Mouse (Mus musculus) Patski (cell line): ENCODE measurements around the gene Cma2. TPM values are rescaled to one million over a fixed set of nuclear protein-coding genes. Genes with fewer than 3 reads are reported as not detected.
"Not testable (repeated sequence)": the region's sequence is repeated elsewhere in the genome, so short reads cannot be mapped to it uniquely, and the experiment has no call there.

Experiments
- ATAC-seq: fragments of 100-300 bp; one replicate; pipeline ENCODE4 v1.8.0; 2021
- CTCF ChIA-PET: fragments of 350-600 bp; sonication (Branson Sonifier 250); formaldehyde crosslinking; loops from one replicate; lab custom pipeline; 2022; ENCODE audit warnings: inconsistent platforms; lab: Charles Lee
- POLR2A ChIA-PET: fragments of 350-600 bp; sonication (Branson Sonifier 250); formaldehyde crosslinking; loops from one replicate; lab custom pipeline; 2022; ENCODE audit warnings: antibody characterized with exemption, inconsistent platforms; lab: Charles Lee
- DNase-seq: peaks from one replicate; pipeline ENCODE4 v3.0.0-alpha.2; 2011; ENCODE audit warnings: low read depth, low spot score
- H3K27me3 ChIP-seq: fragments of 371-371 bp; one replicate; pipeline ENCODE4 v1.5.1; 2021
- CTCF ChIP-seq: fragments of 100-300 bp; IDR thresholded peaks from one replicate; pipeline ENCODE4 v1.5.1; 2021
- in situ Hi-C: fragments of 300-500 bp; cut with MboI; formaldehyde crosslinking; loops from 3 replicates; pipeline ENCODE4 v1.11.1; 2018; ENCODE audit warnings: low pct_unique_long_range_greater_than_20kb, mixed read lengths
- polyA plus RNA-seq: library from polyadenylated mRNA; unstranded; gene quantifications from one replicate; pipeline ENCODE4 v1.2.3, GENCODE M21; 2021

The Cma2 gene
- polyA plus RNA-seq, 1 experiment from 2014 or later = not detected

DNA sequence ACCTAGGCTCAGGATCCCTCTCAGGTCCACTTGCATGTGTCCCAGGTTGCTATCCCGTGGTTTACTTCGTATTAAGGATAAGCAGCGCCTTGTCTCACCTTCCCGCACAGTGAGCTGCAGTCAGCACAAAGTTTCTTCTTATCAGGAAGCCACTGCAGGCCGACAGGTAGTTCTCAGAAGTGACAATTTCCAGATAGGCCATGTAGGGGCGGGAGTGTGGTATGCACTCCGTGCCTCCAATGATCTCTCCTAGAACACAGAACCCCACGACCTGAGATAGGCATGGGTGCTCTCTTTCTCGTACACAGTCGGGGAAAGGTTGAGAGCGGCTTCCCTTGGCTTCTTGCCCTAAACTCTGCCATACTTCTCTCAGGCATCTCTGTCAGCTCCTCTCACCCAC is 7.2 kb upstream of the Cma2 start:
- ATAC-seq (no peak), DNase-seq (no peak)
- ChIA-PET CTCF (no interaction called here), POLR2A (no interaction called here)
- in situ Hi-C loops = no loop called here
- TF ChIP-seq CTCF = no peak
- peaks cover 5% of the 10 kb centered on the region for H3K27me3 ChIP-seq

DNA sequence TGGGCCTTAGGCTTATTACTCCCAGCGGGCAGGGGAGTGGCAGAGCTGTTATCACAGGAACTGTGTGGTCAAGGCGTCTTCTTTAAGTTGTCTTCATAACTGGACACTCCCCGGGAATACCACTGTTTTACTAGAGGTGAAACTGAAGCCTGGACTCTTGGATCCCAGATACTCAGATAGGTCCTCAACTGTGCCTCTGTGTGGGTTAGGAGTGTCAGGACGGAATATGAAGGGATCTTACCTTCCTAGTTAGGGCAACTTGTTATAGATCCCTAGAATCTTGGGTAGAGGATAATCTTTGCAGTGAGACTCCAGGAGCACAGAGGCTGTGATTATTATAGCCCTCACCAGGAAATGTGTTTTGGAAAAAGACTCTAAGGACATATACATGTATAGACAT is 6.2 kb upstream of the Cma2 start, which contains the start of gene Cma1:
Gene Cma1 (minus strand): TSS at position 101 of the 400 bp plus-strand sequence.
- ATAC-seq (no peak), DNase-seq (no peak)
- ChIA-PET POLR2A (no interaction called here), CTCF (interaction anchor here (1.1 kb wide), 1 partner anchor 11 kb away, joined by 3 read pairs; no protein-coding TSS in a partner anchor)
- no peak for TF ChIP-seq CTCF
- peaks cover 5% of the 10 kb centered on the region for H3K27me3 ChIP-seq
- in situ Hi-C loops = no loop called here

GRCm38 (mm10) chr14:55946269-55946969 is 4.4 kb upstream of the Cma2 start:
- DNase-seq = no peak
- POLR2A ChIA-PET = no interaction called here
- in situ Hi-C loops = no loop called here
- no peak for TF ChIP-seq CTCF
- peaks cover 5% of the 10 kb centered on the region for H3K27me3 ChIP-seq
- CTCF ChIA-PET = no interaction called here
- ATAC-seq = no peak

DNA sequence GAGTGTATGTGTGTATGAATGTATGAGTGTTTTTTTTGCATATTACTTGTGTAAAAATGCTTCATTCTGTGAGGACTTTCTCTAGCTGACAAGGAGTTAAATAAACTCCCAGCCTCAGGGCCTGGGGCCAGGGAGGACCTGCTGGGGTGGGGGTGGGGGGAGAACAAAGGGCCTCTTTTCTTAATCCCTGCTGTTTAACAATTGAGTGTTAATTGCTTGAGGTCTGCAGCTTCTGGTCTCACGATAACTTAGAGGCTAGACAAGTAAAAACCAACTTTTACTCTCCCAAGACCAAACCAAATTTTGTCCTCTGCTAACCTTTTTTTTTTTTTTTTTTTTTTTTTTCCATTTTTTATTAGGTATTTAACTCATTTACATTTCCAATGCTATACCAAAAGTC is 12.5 kb downstream of the Cma2 start:
- no peak for DNase-seq
- in situ Hi-C loops = no loop called here

DNA sequence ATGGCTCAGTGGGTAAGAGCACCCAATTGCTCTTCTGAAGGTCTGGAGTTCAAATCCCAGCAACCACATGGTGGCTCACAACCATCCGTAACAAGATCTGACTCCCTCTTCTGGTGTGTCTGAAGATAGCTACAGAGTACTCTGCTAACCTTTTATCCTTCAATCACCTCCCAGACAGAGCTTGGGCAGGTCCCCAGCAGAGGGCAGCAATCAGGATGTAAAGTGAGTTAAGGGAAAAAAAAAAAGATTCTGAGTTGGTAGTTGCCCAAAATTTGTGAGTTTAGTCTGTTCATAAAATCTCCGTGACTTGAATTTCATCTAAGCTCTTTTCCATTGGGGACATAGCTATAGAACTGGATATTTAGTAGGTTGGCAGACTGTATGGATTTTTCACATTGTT is 13.1 kb downstream of the Cma2 start:
- H3K27me3 ChIP-seq = peaks cover 13% of the 10 kb centered on the region
- DNase-seq, CTCF ChIA-PET, in situ Hi-C loops, ATAC-seq, POLR2A ChIA-PET: not testable (repeated sequence)
- TF ChIP-seq CTCF = peak; percentile 24

More for the DNA sequence above, 12.5 kb downstream of the Cma2 start:
- H3K27me3 ChIP-seq = peaks cover 18% of the 10 kb centered on the region
- ChIA-PET POLR2A (no interaction called here), CTCF (no interaction called here)
- no peak for TF ChIP-seq CTCF
- no peak for ATAC-seq

- in situ Hi-C loops, DNase-seq, ATAC-seq, POLR2A ChIA-PET, H3K27me3 ChIP-seq, CTCF ChIA-PET: not testable (repeated sequence)
These were observed 36.7 kb downstream of the Cma2 start for GRCm38 (mm10) chr14:55987464-55987863.

- no peak for DNase-seq
- ATAC-seq = no peak
- CTCF ChIA-PET = no interaction called here
- in situ Hi-C loops = no loop called here
- TF ChIP-seq CTCF = no peak
- H3K27me3 ChIP-seq = peaks cover 2% of the 10 kb centered on the region
- POLR2A ChIA-PET = no interaction called here
These were observed 62.4 kb downstream of the Cma2 start for GRCm38 (mm10) chr14:56013147-56013546.

- TF ChIP-seq CTCF = no peak
- no peak for DNase-seq
- ATAC-seq = no peak
- POLR2A ChIA-PET = no interaction called here
- peaks cover 2% of the 10 kb centered on the region for H3K27me3 ChIP-seq
- in situ Hi-C loops = no loop called here
- CTCF ChIA-PET = no interaction called here
These were observed 63.1 kb downstream of the Cma2 start for GRCm38 (mm10) chr14:56013924-56014323.

DNA sequence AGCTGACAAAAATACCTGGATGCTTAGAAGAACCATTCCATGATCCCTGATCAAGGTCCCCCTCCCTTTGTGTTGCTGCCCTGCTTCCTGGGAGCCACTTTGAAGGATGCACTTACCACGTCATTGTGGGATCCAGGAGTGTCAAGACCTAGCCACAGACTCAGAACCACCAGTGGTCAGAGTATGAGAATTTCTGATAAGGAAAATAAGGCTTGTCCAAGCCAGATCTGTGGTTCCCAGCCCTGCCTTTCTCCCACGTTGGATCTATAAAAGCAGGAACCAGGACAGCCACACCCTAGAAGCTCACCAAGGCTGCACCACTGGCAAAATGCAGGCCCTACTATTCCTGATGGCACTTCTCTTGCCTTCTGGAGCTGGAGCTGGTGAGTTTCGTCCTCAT is 66.9 kb downstream of the Cma2 start, which contains the start of gene Mcpt1:
Gene Mcpt1 (plus strand): TSS at position 301 of the 400 bp plus-strand sequence.
- CTCF ChIA-PET, POLR2A ChIA-PET, ATAC-seq, DNase-seq, in situ Hi-C loops, H3K27me3 ChIP-seq: not testable (repeated sequence)

DNA sequence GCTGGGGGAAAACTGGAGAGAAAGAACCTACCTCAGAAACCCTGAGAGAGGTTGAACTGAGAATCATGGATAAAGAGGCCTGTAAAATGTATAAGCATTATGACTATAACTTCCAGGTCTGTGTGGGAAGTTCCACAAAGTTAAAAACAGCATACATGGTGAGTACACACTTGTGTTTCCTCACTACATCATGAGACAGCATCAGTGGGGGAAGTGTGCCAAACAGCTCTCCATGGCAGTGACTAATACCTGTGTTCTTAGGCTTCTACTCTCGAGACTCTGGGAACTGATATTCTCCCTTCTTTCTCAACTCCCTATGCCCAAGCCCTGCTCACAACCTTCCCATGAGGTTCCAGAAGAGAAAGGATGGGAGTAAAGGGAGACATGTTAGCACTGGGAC is 68.7 kb downstream of the Cma2 start:
- no peak for DNase-seq
- ATAC-seq = no peak
- ChIA-PET POLR2A (no interaction called here), CTCF (interaction anchor here (1.1 kb wide), 1 partner anchor 29 kb away, joined by 3 read pairs; no protein-coding TSS in a partner anchor)
- TF ChIP-seq CTCF = no peak
- in situ Hi-C loops = no loop called here
- peaks cover 2% of the 10 kb centered on the region for H3K27me3 ChIP-seq

DNA sequence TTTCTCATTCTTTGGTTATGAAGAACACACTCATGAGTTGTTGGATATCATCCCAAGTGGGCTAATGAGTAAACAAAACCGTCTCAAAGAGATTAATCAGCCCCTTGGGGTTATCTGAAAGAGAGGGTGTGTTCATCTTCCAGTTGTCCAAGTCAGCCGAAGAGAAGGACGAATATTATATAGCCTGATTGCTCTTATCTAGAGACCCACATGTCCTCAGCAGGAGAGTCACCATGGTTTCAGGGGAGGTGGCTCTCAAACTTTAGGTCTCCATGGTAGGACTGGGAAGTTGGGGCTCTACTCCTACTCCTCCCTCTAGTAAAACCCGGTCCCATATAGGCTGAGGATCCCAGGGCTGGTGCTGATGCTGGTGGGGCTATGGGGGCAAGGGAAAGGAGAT is 70.5 kb downstream of the Cma2 start:
- CTCF ChIA-PET = not testable (repeated sequence)

More for the DNA sequence above, 70.5 kb downstream of the Cma2 start:
- H3K27me3 ChIP-seq, DNase-seq, in situ Hi-C loops, ATAC-seq, POLR2A ChIA-PET: not testable (repeated sequence)

Other genes starting within 250 kb of the Cma2 start
- gene Tgm1, start 237.1 kb upstream of the Cma2 start, polyA plus RNA-seq = 0.12 TPM
- gene Rabggta, start 228.7 kb upstream of the Cma2 start, polyA plus RNA-seq = 32.8 TPM
- 87.3 TPM for gene Dhrs1, start 205.3 kb upstream of the Cma2 start, polyA plus RNA-seq
- gene Nop9, start 205.3 kb upstream of the Cma2 start, polyA plus RNA-seq = 25.5 TPM
- gene Cideb, start 192.5 kb upstream of the Cma2 start, polyA plus RNA-seq = 1.9 TPM
- not detected for gene Ltb4r2, start 189.6 kb upstream of the Cma2 start, polyA plus RNA-seq
- gene Ltb4r1, start 185.0 kb upstream of the Cma2 start, polyA plus RNA-seq = not detected
- not detected for gene Adcy4, start 166.9 kb upstream of the Cma2 start, polyA plus RNA-seq
- 0.12 TPM for gene Ripk3, start 162.1 kb upstream of the Cma2 start, polyA plus RNA-seq
- 3.9 TPM for gene Nfatc4, start 127.8 kb upstream of the Cma2 start, polyA plus RNA-seq
- gene Nynrin, start 97.0 kb upstream of the Cma2 start, polyA plus RNA-seq = not detected
- 0.12 TPM for gene Cbln3, start 66.6 kb upstream of the Cma2 start, polyA plus RNA-seq
- 16.2 TPM for gene Khnyn, start 66.0 kb upstream of the Cma2 start, polyA plus RNA-seq
- 42.4 TPM for gene Sdr39u1, start 50.7 kb upstream of the Cma2 start, polyA plus RNA-seq
- not detected for gene Cma1, start 6.3 kb upstream of the Cma2 start, polyA plus RNA-seq
- not detected for gene Mcpt1, start 67.0 kb downstream of the Cma2 start, polyA plus RNA-seq
- not detected for gene Mcpt9, start 79.5 kb downstream of the Cma2 start, polyA plus RNA-seq
- gene Mcpt2, start 91.1 kb downstream of the Cma2 start, polyA plus RNA-seq = not detected
- not detected for gene Mcpt4, start 111.3 kb downstream of the Cma2 start, polyA plus RNA-seq
- gene Mcpt8, start 134.3 kb downstream of the Cma2 start, polyA plus RNA-seq = 0.50 TPM
- gene Ctsg, start 151.6 kb downstream of the Cma2 start, polyA plus RNA-seq = not detected
- gene Gzme, start 169.6 kb downstream of the Cma2 start, polyA plus RNA-seq = 59.1 TPM
- gene Gzmd, start 181.6 kb downstream of the Cma2 start, polyA plus RNA-seq = 4.2 TPM
- 5.3 TPM for gene Gzmg, start 208.6 kb downstream of the Cma2 start, polyA plus RNA-seq
- 0.06 TPM for gene Gzmn, start 223.6 kb downstream of the Cma2 start, polyA plus RNA-seq